Mouse (Mus musculus): ENCODE results near the gene Slf1. TPM values are rescaled to one million over a fixed set of nuclear protein-coding genes. Genes with fewer than 3 reads are reported as not detected.
"Not testable (repeated sequence)": the region's sequence is repeated elsewhere in the genome, so short reads cannot be mapped to it uniquely, and the experiment has no call there.

The Slf1 gene
- polyA plus RNA-seq, 1 experiment, result 3.0 TPM

- TF ChIP-seq CEBPB (IDR thresholded peaks at IDR 0.05; ENCODE audit: low read depth), result no peak
- TF ChIP-seq USF1 (IDR thresholded peaks at IDR 0.05; ENCODE audit: low read depth), result no peak
- no peak for TF ChIP-seq MYOG (IDR thresholded peaks at IDR 0.05; ENCODE audit: control insufficient read depth, extremely low read depth, insufficient read length)
- TF ChIP-seq FOSL1 (IDR thresholded peaks at IDR 0.05; ENCODE audit: insufficient read depth, low read length, poor library complexity, severe bottlenecking), result no peak
- TF ChIP-seq CTCF (IDR thresholded peaks at IDR 0.05; ENCODE audit: control insufficient read depth, insufficient read depth, insufficient read length), result no peak
- TF ChIP-seq MYOD1 (IDR thresholded peaks at IDR 0.05; ENCODE audit: control insufficient read depth, insufficient read length, low read depth), result no peak
- H3K79me3 ChIP-seq (ENCODE audit: low read depth), result peaks cover 23% of the 10 kb centered on the region
- H3K27me3 ChIP-seq (ENCODE audit: control insufficient read depth, insufficient read depth, insufficient read length), result no peaks in the 10 kb centered on the region
- H3ac ChIP-seq (ENCODE audit: control insufficient read depth, insufficient read length, low read depth), result no peak overlapping the region
- H3K4me3 ChIP-seq (ENCODE audit: insufficient read depth, poor library complexity, severe bottlenecking), result no peak overlapping the region
- no peaks in the 10 kb centered on the region for H3K36me3 ChIP-seq (ENCODE audit: control insufficient read depth, insufficient read depth)
- H3K79me2 ChIP-seq (ENCODE audit: control insufficient read depth, insufficient read depth), result peaks cover 42% of the 10 kb centered on the region
These were observed 7.0 kb downstream of the Slf1 start for GRCm38 (mm10) chr13:77128240-77128639.

- TF ChIP-seq USF1 (IDR thresholded peaks at IDR 0.05; ENCODE audit: low read depth), result no peak
- TF ChIP-seq MYOD1 (IDR thresholded peaks at IDR 0.05; ENCODE audit: control insufficient read depth, insufficient read length, low read depth), result no peak
- no peak for TF ChIP-seq CTCF (IDR thresholded peaks at IDR 0.05; ENCODE audit: control insufficient read depth, insufficient read depth, insufficient read length)
- no peak for TF ChIP-seq FOSL1 (IDR thresholded peaks at IDR 0.05; ENCODE audit: insufficient read depth, low read length, poor library complexity, severe bottlenecking)
- TF ChIP-seq MAX (IDR thresholded peaks at IDR 0.05), result no peak
- TF ChIP-seq CEBPB (IDR thresholded peaks at IDR 0.05; ENCODE audit: low read depth), result no peak
- TF ChIP-seq MYOG (IDR thresholded peaks at IDR 0.05; ENCODE audit: control insufficient read depth, extremely low read depth, insufficient read length), result no peak
- Histone ChIP-seq H3ac (ENCODE audit: control insufficient read depth, insufficient read length, low read depth) (no peak overlapping the region), H3K4me3 (ENCODE audit: insufficient read depth, poor library complexity, severe bottlenecking) (no peak overlapping the region), H3K79me3 (ENCODE audit: low read depth) (peaks cover 5% of the 10 kb centered on the region), H3K27me3 (ENCODE audit: control insufficient read depth, insufficient read depth, insufficient read length) (no peaks in the 10 kb centered on the region), H3K36me3 (ENCODE audit: control insufficient read depth, insufficient read depth) (no peaks in the 10 kb centered on the region), H3K79me2 (ENCODE audit: control insufficient read depth, insufficient read depth) (peaks cover 15% of the 10 kb centered on the region)
These were observed 10.1 kb downstream of the Slf1 start for GRCm38 (mm10) chr13:77125159-77125558.

GRCm38 (mm10) chr13:77118695-77119094 lies 16.6 kb downstream of the Slf1 start:
- Histone ChIP-seq H3K79me3 (ENCODE audit: low read depth) (peaks cover 9% of the 10 kb centered on the region), H3K36me3 (ENCODE audit: control insufficient read depth, insufficient read depth) (no peaks in the 10 kb centered on the region), H3K4me3 (ENCODE audit: insufficient read depth, poor library complexity, severe bottlenecking) (no peak overlapping the region), H3K27me3 (ENCODE audit: control insufficient read depth, insufficient read depth, insufficient read length) (no peaks in the 10 kb centered on the region), H3ac (ENCODE audit: control insufficient read depth, insufficient read length, low read depth) (no peak overlapping the region), H3K79me2 (ENCODE audit: control insufficient read depth, insufficient read depth) (no peaks in the 10 kb centered on the region)
- no peak for TF ChIP-seq CEBPB (IDR thresholded peaks at IDR 0.05; ENCODE audit: low read depth)
- TF ChIP-seq USF1 (IDR thresholded peaks at IDR 0.05; ENCODE audit: low read depth), result no peak
- no peak for TF ChIP-seq MAX (IDR thresholded peaks at IDR 0.05)

GRCm38 (mm10) chr13:77107734-77108133 lies 27.5 kb downstream of the Slf1 start:
- no peak overlapping the region for H3ac ChIP-seq (ENCODE audit: control insufficient read depth, insufficient read length, low read depth)
- H3K36me3 ChIP-seq (ENCODE audit: control insufficient read depth, insufficient read depth), result peaks cover 4% of the 10 kb centered on the region
- TF ChIP-seq MYOD1 (IDR thresholded peaks at IDR 0.05; ENCODE audit: control insufficient read depth, insufficient read length, low read depth) (no peak), MYOG (IDR thresholded peaks at IDR 0.05; ENCODE audit: control insufficient read depth, extremely low read depth, insufficient read length) (no peak)
- no peaks in the 10 kb centered on the region for H3K27me3 ChIP-seq (ENCODE audit: control insufficient read depth, insufficient read depth, insufficient read length)
- H3K79me3 ChIP-seq (ENCODE audit: low read depth), result no peaks in the 10 kb centered on the region
- H3K79me2 ChIP-seq (ENCODE audit: control insufficient read depth, insufficient read depth), result no peaks in the 10 kb centered on the region
- no peak overlapping the region for H3K4me3 ChIP-seq (ENCODE audit: insufficient read depth, poor library complexity, severe bottlenecking)

- not testable (repeated sequence) for H3K79me3 ChIP-seq (ENCODE audit: low read depth); H3K27me3 ChIP-seq (ENCODE audit: control insufficient read depth, insufficient read depth, insufficient read length); H3K4me3 ChIP-seq (ENCODE audit: insufficient read depth, poor library complexity, severe bottlenecking); H3ac ChIP-seq (ENCODE audit: control insufficient read depth, insufficient read length, low read depth); H3K79me2 ChIP-seq (ENCODE audit: control insufficient read depth, insufficient read depth)
- H3K36me3 ChIP-seq (ENCODE audit: control insufficient read depth, insufficient read depth), result peaks cover 11% of the 10 kb centered on the region
These were observed 42.4 kb downstream of the Slf1 start for GRCm38 (mm10) chr13:77092876-77093275.

GRCm38 (mm10) chr13:77072030-77072429 lies 63.2 kb downstream of the Slf1 start:
- Histone ChIP-seq H3K79me3 (ENCODE audit: low read depth) (no peaks in the 10 kb centered on the region), H3K4me3 (ENCODE audit: insufficient read depth, poor library complexity, severe bottlenecking) (no peak overlapping the region), H3K36me3 (ENCODE audit: control insufficient read depth, insufficient read depth) (peaks cover 5% of the 10 kb centered on the region), H3ac (ENCODE audit: control insufficient read depth, insufficient read length, low read depth) (no peak overlapping the region), H3K27me3 (ENCODE audit: control insufficient read depth, insufficient read depth, insufficient read length) (no peaks in the 10 kb centered on the region), H3K79me2 (ENCODE audit: control insufficient read depth, insufficient read depth) (no peaks in the 10 kb centered on the region)
- TF ChIP-seq FOSL1 (IDR thresholded peaks at IDR 0.05; ENCODE audit: insufficient read depth, low read length, poor library complexity, severe bottlenecking) (no peak), MYOD1 (IDR thresholded peaks at IDR 0.05; ENCODE audit: control insufficient read depth, insufficient read length, low read depth) (no peak), CTCF (IDR thresholded peaks at IDR 0.05; ENCODE audit: control insufficient read depth, insufficient read depth, insufficient read length) (no peak), MAX (IDR thresholded peaks at IDR 0.05) (no peak), CEBPB (IDR thresholded peaks at IDR 0.05; ENCODE audit: low read depth) (no peak), MYOG (IDR thresholded peaks at IDR 0.05; ENCODE audit: control insufficient read depth, extremely low read depth, insufficient read length) (no peak), USF1 (IDR thresholded peaks at IDR 0.05; ENCODE audit: low read depth) (no peak)
